21 mouse cellular contexts compared by ENCODE assay signal in genomic region chr16:90241875-90242274, GRCm38 (mm10). TPM values are rescaled to one million over a fixed set of nuclear protein-coding genes. Genes with fewer than 3 reads are reported as not detected.
A peak's percentile ranks its signal among the peaks of the same experiment; 100 is the strongest.
DNase-seq lines count a peak whose midpoint lies in the region; ATAC-seq and TF ChIP-seq lines count a peak whose summit lies in the region.
"Had no signal": no experiment of that assay in that cellular context is flagged by ENCODE, and none has a peak within 500 bp of the region (broad histone marks: within the 10 kb centered on the region; RNA-seq: fewer than 3 reads in every experiment).

No protein-coding gene starts in this region.

- no peak for TF ChIP-seq CTCF in forebrain, postnatal 0 days (IDR thresholded peaks at IDR 0.05; ENCODE audit: low read depth)
- no peak for TF ChIP-seq CTCF in layer of hippocampus, adult 2 months (conservative IDR thresholded peaks at IDR 0.05)

- H3K4me1 ChIP-seq in forebrain, postnatal 0 days (ENCODE audit: insufficient read depth), result no peaks in the 10 kb centered on the region
- H3K4me1 ChIP-seq in forebrain, embryonic 11.5 days (replicated peaks; ENCODE audit: control insufficient read depth, insufficient read depth, low read length), result no peaks in the 10 kb centered on the region

- H3K4me3 ChIP-seq in forebrain, postnatal 0 days (ENCODE audit: low read depth, low read length), result no peak overlapping the region
- H3K4me3 ChIP-seq in forebrain, embryonic 11.5 days (ENCODE audit: low read depth, low read length), result no peak overlapping the region
- no peak overlapping the region for H3K4me3 ChIP-seq in layer of hippocampus, adult 2 months

- 79% methylated on average over 4 of the region's 4 CpGs for WGBS in forebrain, postnatal 0 days
- 91% methylated on average over 4 of the region's 4 CpGs for WGBS in forebrain, embryonic 11.5 days

- peak; percentile 53; the same call in 1 of the 2 replicates for ATAC-seq in forebrain, postnatal 0 days
- no peak for ATAC-seq in forebrain, embryonic 11.5 days (replicated peaks; ENCODE audit: low FRiP score)
- ATAC-seq: activated CD4-positive, CD25-positive, alpha-beta regulatory T cell, adult 4 months; CD4-positive, CD25-positive, alpha-beta regulatory T cell, adult 4 months; Patski had no signal

- peaks cover 66% of the 10 kb centered on the region for H3K36me3 ChIP-seq in forebrain, postnatal 0 days (ENCODE audit: insufficient read depth)
- peaks cover 14% of the 10 kb centered on the region; the same call in 1 of the 2 replicates for H3K36me3 ChIP-seq in forebrain, embryonic 11.5 days (ENCODE audit: control insufficient read depth, insufficient read depth, low read length)

- H3K4me2 ChIP-seq in forebrain, postnatal 0 days (ENCODE audit: low read depth), result no peak overlapping the region
- H3K4me2 ChIP-seq in forebrain, embryonic 11.5 days (ENCODE audit: low read depth, low read length, severe bottlenecking), result no peak overlapping the region

- no peak overlapping the region for H3K27ac ChIP-seq in forebrain, postnatal 0 days (ENCODE audit: low read depth, low read length)
- no peak overlapping the region for H3K27ac ChIP-seq in forebrain, embryonic 11.5 days (ENCODE audit: low read depth, low read length)
- H3K27ac ChIP-seq in layer of hippocampus, adult 2 months, result peak overlapping the region; percentile 36

- H3K9me3 ChIP-seq in forebrain, postnatal 0 days (ENCODE audit: low read length), result no peaks in the 10 kb centered on the region
- H3K9me3 ChIP-seq in forebrain, embryonic 11.5 days (ENCODE audit: control insufficient read depth, low read length), result no peaks in the 10 kb centered on the region
- H3K9me3 ChIP-seq: G1E had no signal

- no peak for DNase-seq in forebrain, postnatal 0 days
- DNase-seq in forebrain, embryonic 11.5 days (ENCODE audit: low spot score), result no peak
- peak; percentile 57 for DNase-seq in heart, adult 11 months
- no peak for DNase-seq in heart, adult 18-20 months
- no peak for DNase-seq in layer of hippocampus, adult 2 months (ENCODE audit: low spot score in 2 of 2)
- DNase-seq in layer of hippocampus, adult 9-11 months, result no peak
- DNase-seq: adrenal gland, adult 2 months; adrenal gland, adult 8-10 months; adrenal gland, postnatal 10 days; adrenal gland, postnatal 14 days; adrenal gland, postnatal 25 days; adrenal gland, postnatal 36 days; B cell, adult 2 months; cerebellum, adult 11 months; cerebellum, adult 11-12 months; cerebellum, adult 18-20 months had no signal

- no peak overlapping the region for H3K9ac ChIP-seq in forebrain, postnatal 0 days
- H3K9ac ChIP-seq in forebrain, embryonic 11.5 days (ENCODE audit: low read length), result no peak overlapping the region

- H3K27me3 ChIP-seq in forebrain, postnatal 0 days (ENCODE audit: insufficient read depth, low read length), result no peaks in the 10 kb centered on the region
- no peaks in the 10 kb centered on the region for H3K27me3 ChIP-seq in forebrain, embryonic 11.5 days (ENCODE audit: control insufficient read depth, insufficient read depth, low read length)
- H3K27me3 ChIP-seq: CH12.LX, Patski had no signal

RNA-seq across cellular contexts. Expression of gene Sod1, which starts 21.3 kb away (rescaled TPM):
- total RNA-seq in forebrain, postnatal 0 days (2014; rRNA removed), result 184 and 223 TPM in 2 replicates
- 1,167 and 1,378 TPM in 2 replicates for polyA plus RNA-seq in forebrain, postnatal 0 days (2015; fragmentation: Nextera tagmentation; extraction: Ambion mirVana)
- polyA plus RNA-seq in forebrain, embryonic 11.5 days (2014; fragmentation: Nextera tagmentation; extraction: Ambion mirVana), result 1,077 and 1,097 TPM in 2 replicates
- total RNA-seq in heart, adult 18-20 months (2021), result 100 to 1,000 TPM; 565 to 589 TPM
- total RNA-seq in layer of hippocampus, adult 2 months (2021), result 100 to 1,000 TPM; 386 to 390 TPM

RNA-seq across cellular contexts. Expression of gene Scaf4, which starts 42.4 kb away (rescaled TPM):
- total RNA-seq in forebrain, postnatal 0 days (2014; rRNA removed), result 10.7 and 15.7 TPM in 2 replicates
- polyA plus RNA-seq in forebrain, postnatal 0 days (2015; fragmentation: Nextera tagmentation; extraction: Ambion mirVana), result 12.2 and 16.9 TPM in 2 replicates
- 43.0 and 43.3 TPM in 2 replicates for polyA plus RNA-seq in forebrain, embryonic 11.5 days (2014; fragmentation: Nextera tagmentation; extraction: Ambion mirVana)
- 10 to 100 TPM; 18.1 to 21.3 TPM for total RNA-seq in heart, adult 18-20 months (2021)
- total RNA-seq in layer of hippocampus, adult 2 months (2021), result 10 to 100 TPM; 53.8 to 59.4 TPM
